Mouse (Mus musculus): ENCODE data around the gene Brap.
"Not testable (repeated sequence)": the region's sequence is repeated elsewhere in the genome, so short reads cannot be mapped to it uniquely, and the experiment has no call there.

Brap gene

GRCm38 (mm10) chr5:121668411-121668810, 8.0 kb downstream of the Brap start:
- in situ Hi-C loops (cut with MboI, MseI), result no loop called here

- in situ Hi-C loops (cut with MboI, MseI), result no loop called here
Observed at GRCm38 (mm10) chr5:121670412-121670811, 10.0 kb downstream of the Brap start.

DNA sequence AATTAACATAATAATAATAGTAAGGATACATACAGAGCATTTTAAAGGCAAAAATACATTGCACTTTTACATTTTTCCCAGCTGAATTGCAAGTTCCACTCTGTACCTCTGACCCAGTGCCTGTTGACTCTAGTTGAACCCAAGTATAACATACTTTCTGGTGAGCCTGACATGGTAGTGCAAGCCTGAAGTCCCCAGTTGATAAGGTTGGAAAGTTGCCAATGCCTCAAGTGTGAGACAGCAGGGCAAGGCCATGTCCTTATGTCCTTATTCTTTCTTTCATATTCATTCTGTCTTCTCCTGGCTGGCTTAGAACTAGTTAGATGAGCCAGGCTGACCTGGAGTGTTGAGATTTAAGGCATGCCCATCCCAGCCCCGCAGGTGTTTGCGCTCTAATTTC, 21.9 kb downstream of the Brap start:
- in situ Hi-C loops (cut with MboI, MseI), result no loop called here

GRCm38 (mm10) chr5:121685495-121685894, 25.1 kb downstream of the Brap start:
- in situ Hi-C loops (cut with MboI, MseI), result no loop called here

GRCm38 (mm10) chr5:121686113-121686898, 25.9 kb downstream of the Brap start:
- in situ Hi-C loops (cut with MboI, MseI), result no loop called here

- in situ Hi-C loops (cut with MboI, MseI), result no loop called here
Observed at GRCm38 (mm10) chr5:121690482-121691211, 30.3 kb downstream of the Brap start.

DNA sequence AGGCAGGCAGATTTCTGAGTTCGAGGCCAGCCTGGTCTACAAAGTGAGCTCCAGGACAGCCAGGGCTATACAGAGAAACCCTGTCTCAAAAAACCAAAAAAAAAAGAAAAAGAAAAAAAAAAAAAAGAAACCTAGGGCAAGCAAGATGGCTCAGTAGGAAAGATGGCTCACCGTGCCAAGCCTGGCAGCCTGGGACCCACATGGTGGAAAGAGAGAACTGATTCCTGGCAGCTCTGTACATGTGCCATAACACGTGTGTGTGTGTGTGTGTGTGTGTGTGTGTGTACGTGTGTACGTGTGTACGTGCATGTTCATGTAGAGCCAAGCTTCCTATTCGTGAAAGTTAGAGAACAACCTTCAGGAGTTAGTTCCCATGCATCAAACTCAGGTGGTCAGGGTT, 31.1 kb downstream of the Brap start:
- in situ Hi-C loops (cut with MboI, MseI), result not testable (repeated sequence)

GRCm38 (mm10) chr5:121692897-121693296, 32.5 kb downstream of the Brap start:
- in situ Hi-C loops (cut with MboI, MseI), result no loop called here

- in situ Hi-C loops (cut with MboI, MseI), result no loop called here
Observed at GRCm38 (mm10) chr5:121696761-121697160, 36.4 kb downstream of the Brap start.

- in situ Hi-C loops (cut with MboI, MseI), result no loop called here
Observed at GRCm38 (mm10) chr5:121699891-121700290, 39.5 kb downstream of the Brap start.

GRCm38 (mm10) chr5:121700496-121700895, 40.1 kb downstream of the Brap start:
- in situ Hi-C loops (cut with MboI, MseI), result no loop called here

DNA sequence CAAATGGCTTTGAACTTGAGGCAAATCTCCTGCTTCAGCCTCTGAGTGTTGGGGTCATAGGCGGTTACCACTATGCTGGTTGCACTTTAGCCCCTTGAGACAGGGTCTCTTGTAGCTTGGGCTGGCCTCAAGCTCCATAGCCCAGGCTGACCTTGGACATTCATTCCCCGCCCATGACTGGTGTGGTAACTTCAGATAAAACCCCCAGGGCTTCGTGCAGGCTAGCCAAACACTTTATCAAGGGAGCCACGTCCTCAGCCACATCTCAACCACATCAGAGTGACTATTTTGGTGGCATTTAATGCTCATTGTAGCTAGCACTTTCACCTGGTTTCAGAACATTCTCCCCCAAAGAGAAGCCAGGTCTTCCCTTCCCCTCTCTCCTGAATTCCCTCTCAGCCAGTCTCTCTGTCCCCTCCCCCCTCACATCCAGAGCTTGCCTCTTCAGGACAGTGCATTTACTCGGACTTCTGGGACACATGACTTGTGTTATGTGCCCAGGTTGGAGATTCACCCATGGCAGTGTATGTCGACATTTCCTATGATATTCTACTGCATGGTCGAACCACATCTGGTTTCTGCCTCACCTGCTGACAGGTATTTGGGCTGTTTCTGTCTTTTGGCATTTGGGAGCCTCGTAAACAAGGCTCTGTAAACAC, 40.9 kb downstream of the Brap start:
- in situ Hi-C loops (cut with MboI, MseI), result no loop called here

GRCm38 (mm10) chr5:121703341-121703740, 43.0 kb downstream of the Brap start:
- in situ Hi-C loops (cut with MboI, MseI), result no loop called here

DNA sequence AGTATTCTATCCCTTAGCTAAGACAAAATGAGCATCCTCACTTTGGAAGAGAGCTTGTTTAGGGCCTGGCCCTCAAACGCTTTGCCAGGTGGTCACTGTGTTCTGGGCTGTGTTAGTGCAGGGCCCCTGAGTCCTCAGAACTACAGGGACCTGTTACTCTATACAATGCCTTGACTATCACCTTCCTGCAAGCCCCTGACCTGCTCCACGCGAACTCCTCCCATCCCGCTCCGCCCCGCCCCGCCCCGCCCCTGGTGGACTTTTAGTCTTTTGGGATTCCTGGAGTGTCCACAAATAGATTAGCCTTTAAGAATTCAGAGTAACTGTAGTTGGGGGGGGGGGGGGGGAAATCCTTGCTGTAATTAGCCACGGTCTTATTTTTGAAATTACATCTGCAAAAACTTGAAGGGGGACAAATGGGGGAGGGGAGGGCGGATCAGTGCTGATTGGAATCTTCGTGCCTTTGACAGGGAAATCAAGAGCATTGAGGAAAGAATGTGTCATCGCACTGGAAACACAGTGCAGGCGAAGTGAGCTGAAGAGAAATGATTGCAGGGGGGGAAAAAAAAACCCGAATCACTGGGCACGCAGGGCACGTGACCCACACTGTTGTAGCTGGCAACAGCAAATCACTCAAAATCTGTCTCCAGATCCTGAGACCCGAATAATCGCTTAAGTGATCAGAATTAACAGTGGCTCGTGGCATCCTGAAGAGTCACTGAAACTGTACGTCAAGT, 44.3 kb downstream of the Brap start:
- in situ Hi-C loops (cut with MboI, MseI), result no loop called here

DNA sequence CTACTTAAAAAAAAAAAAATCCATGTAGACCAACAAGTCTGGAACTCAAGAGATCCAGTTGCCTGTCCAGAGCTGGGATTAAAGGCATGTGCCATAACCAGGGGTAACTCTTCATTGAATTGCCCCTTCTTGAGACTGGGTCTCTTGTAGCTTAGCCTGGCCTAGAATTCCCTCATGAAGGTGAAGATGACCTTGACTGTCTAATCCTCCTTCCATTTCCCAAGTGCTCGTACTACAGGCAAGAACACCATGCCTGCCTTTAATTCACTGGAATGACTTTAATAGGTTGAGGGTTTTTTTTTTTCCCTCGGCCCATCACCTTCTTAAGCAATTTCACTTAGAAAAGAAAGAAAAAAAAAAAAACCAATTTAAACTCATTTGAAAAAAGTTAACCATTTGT, 50.0 kb downstream of the Brap start:
- in situ Hi-C loops (cut with MboI, MseI), result no loop called here

DNA sequence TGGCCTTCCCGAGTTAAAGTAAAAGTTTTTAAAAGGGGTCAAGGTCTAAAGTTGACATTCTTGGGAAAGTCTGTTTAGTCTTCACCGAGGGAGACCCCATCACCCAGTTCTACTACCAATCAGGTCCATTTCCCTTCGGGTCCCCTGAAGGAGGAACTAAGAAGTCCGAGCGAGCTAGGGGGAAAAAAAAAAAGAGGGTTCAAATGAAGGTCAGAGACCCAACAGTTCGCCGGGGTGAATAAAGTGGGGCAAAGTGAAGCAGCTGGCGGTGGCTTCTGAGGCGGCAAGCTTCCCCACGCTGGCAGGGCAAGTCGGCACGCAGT, 50.4 kb downstream of the Brap start:
- in situ Hi-C loops (cut with MboI, MseI), result no loop called here

- in situ Hi-C loops (cut with MboI, MseI), result no loop called here
Observed at GRCm38 (mm10) chr5:121711174-121711927, 51.0 kb downstream of the Brap start, which contains the start of gene Atxn2. TSS of gene Atxn2 (plus strand) at chr5:121711337.

DNA sequence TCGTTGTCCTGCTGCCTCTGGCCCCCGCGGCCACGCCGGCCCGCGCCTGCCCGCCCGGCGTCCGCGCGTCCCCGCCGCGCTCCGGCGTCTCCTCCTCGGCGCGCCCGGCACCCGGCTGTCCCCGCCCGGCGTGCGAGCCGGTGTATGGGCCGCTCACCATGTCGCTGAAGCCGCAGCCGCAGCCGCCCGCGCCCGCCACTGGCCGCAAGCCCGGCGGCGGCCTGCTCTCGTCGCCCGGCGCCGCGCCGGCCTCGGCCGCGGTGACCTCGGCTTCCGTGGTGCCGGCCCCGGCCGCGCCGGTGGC, 51.5 kb downstream of the Brap start:
- in situ Hi-C loops (cut with MboI, MseI), result no loop called here

- in situ Hi-C loops (cut with MboI, MseI), result no loop called here
Observed at GRCm38 (mm10) chr5:121712232-121712933, 52.0 kb downstream of the Brap start.

- in situ Hi-C loops (cut with MboI, MseI), result no loop called here
Observed at GRCm38 (mm10) chr5:121712934-121713538, 52.7 kb downstream of the Brap start.
